Mouse (Mus musculus) G1E (cell line): ENCODE measurements at regions not wholly inside any gene's neighbourhood (a gene's known extent, or its start where the extent isn't known, plus 50 kb on each side); places are given as distances from the start of the nearest gene placed in this dataset.

Experiments used
- CTCF ChIP-seq: IDR thresholded peaks from 2 replicates; pipeline ENCODE4 v1.5.1; 2012; ENCODE audit warnings: low read depth, low read length, inconsistent platforms, mixed read lengths
- GATA1 ChIP-seq: IDR thresholded peaks from 2 replicates; pipeline ENCODE4 v1.6.1; 2012; ENCODE audit warnings: borderline replicate concordance, low read length, inconsistent platforms, mixed read lengths
- TAL1 ChIP-seq: conservative IDR thresholded peaks from 2 replicates; pipeline ENCODE4 v1.6.1; 2012; ENCODE audit warnings: low read depth, low read length, inconsistent platforms, mixed read lengths

DNA sequence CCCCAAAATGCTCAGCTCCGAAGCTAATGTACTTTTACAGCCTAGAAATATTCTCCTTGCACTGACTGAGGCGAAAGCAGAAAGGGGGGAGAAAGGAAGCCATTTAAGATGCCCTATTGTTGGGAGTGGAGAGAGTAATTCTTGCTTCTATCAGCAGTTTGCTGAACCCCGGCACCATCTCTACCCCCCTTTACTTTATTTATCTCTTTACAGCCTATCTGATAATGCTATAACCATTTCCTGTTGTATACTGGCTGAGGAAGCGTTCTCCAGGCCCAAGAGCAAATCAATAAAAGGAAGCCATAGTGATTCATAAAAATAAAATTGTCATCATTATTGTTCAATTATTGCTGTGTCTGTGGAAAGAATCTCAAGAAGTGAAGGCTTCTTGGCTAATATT is 177.5 kb downstream of the Psat1 start:
- no peak for TF ChIP-seq CTCF
- TF ChIP-seq GATA1: no peak
- no peak for TF ChIP-seq TAL1
